Mouse (Mus musculus): Measurements from ENCODE around the gene 1700003H04Rik. TPM values are rescaled to one million over a fixed set of nuclear protein-coding genes. Genes with fewer than 3 reads are reported as not detected.

The 1700003H04Rik gene
- not detected in 2 replicates for polyA plus RNA-seq (2012; rRNA removed)

GRCm38 (mm10) chr3:124581001-124581400 lies at the start of gene 1700003H04Rik:
Gene 1700003H04Rik (minus strand): TSS chr3:124581101.

Other genes with a start within 250 kb of the 1700003H04Rik start
- gene 1700006A11Rik, start 155.1 kb downstream of the 1700003H04Rik start, polyA plus RNA-seq (2012; rRNA removed): not detected in 2 replicates

Data from central nervous system, embryonic 14 days (tissue).